Mouse (Mus musculus) fat pad, adult 2 months (tissue): ENCODE results near the gene Rasgrp3.
"Not testable (repeated sequence)": the region's sequence is repeated elsewhere in the genome, so short reads cannot be mapped to it uniquely, and the experiment has no call there.

Source experiments
- DNase-seq: peaks from one replicate; pipeline ENCODE4 v3.0.0-alpha.2; 2011; ENCODE audit warnings: low read depth, low spot score; ENCODE audit errors: extremely low read depth

Gene Rasgrp3

GRCm38 (mm10) chr17:75435599-75435998 is at the start of gene Rasgrp3:
Rasgrp3 (plus strand) TSS chr17:75435896.
- no peak for DNase-seq

DNA sequence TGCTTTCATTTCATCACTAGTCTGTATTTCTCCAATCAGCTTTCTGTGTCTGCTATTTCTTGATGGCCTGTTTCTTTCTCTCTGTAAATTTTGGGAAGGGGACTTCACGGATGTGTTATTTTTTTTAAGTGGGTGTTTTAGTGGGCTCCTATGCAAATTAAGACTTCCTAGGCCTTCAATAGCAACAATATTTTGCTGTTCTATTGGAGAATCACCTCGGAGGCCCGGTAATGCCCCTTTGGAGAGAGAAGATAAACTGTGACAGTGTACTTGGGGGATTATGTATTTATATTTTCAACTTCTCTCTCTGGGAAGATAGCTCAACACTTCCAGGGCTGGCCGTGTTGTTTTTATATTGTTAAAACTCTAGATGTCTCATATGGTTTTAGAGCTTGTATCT is 47.3 kb upstream of the Rasgrp3 start:
- no peak for DNase-seq

- DNase-seq, result no peak
Measured at GRCm38 (mm10) chr17:75390142-75390541, 45.6 kb upstream of the Rasgrp3 start.

GRCm38 (mm10) chr17:75391429-75392192 is 44.1 kb upstream of the Rasgrp3 start:
- no peak for DNase-seq

GRCm38 (mm10) chr17:75406405-75406804 is 29.3 kb upstream of the Rasgrp3 start:
- no peak for DNase-seq

DNA sequence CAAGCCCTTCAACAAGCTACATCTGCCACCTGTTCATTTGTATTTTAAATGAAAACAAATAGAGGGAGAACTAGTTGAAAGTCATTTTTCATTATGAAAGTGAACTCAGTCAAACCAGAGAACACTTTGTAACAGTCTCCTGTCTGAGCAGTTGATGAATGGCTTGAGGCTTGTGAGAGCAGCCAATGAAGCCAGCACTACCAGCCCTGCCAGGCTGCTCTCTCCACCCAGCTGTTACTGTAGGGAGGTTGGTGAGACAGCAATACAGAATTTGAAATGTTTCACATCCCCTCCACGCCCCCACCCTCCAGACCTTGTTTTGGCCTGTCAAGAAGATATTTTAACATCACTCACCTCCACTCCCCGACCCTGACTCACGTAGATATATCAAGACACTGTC is 18.8 kb upstream of the Rasgrp3 start:
- DNase-seq, result no peak

DNA sequence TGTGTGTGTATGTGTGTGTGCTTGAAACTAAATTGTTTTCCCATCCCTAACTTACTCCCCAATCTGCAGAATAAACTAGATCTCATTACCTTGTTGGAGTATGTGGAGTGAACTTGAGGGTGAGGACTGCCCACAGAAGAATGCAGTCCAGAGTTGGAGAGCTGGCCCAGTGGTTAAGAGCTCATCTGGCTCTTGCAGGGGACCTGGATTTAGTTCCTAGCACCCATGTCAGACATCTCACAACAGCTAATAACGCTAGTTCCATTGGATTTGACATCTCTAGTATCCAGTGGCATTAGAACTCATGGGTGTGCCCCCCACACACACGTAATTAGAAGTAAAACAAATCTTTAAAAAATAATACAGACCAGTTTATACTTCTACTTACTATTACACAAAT is 1.5 kb upstream of the Rasgrp3 start:
- DNase-seq, result no peak

- no peak for DNase-seq
Measured at GRCm38 (mm10) chr17:75434871-75435270, 825 bp upstream of the Rasgrp3 start.

DNA sequence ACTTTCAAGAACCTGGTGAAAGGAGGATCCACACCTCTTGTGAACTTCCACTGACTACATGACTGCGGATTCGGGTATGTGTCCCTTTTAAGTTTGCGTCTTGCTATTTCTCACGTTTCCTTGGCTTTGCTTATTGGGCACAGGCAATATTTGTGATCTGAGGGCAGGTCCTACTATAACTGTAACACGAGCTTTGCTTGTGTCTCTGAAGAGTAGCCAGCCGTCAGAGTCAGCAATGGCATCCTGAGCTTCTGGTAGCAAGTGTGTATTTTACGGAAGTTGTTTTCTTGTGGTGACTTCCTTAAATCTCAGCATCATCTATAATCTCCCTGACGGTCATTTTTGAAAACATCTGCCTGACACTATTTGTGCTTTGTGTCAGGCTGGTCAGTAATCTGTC is 399 bp downstream of the Rasgrp3 start:
- no peak for DNase-seq

- DNase-seq, result no peak
Measured at GRCm38 (mm10) chr17:75436819-75437218, 1.1 kb downstream of the Rasgrp3 start.

DNA sequence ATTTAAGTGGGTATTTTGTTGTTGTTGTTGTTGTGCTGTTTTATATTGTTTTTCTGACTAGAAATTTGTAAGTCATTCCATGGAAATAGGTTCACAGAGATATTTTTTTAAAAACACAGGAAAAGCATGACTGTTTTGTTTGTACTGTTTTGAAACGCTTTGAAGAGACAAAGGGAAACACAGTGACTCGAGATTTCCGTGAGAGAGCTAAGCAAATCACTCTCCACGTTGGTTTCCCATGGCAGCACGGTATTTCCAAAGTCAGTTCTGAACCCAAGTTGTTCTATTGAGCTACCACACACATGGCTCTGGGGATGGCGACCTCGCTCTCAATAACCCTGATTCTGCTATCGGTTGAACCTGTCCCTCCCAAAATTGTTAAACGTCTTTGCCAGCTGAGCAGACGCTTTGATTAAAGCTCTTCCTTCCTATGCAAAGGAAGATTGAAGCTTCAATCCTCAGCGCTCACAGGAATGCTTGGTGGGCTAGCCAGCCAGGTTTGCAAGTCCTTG is 1.6 kb downstream of the Rasgrp3 start:
- no peak for DNase-seq

DNA sequence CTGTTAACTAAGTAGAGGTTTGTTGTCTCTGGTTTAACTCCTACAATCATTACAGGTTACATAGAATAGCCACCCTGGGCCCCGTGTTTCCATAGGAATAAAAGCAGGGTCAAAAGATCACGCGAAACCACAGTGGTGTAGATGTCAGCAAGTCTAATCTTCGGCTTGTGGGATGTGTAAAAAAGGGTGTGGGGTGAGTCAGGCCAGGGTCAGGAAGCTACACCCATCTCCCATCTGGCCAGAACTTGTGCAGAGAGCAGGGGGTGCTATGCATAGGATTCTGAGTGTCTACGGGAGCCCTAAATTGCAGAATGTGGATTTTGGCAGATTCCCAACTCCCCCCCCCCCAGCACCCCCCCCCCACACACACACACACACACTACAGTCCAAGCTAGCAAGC is 2.5 kb downstream of the Rasgrp3 start:
- DNase-seq, result no peak

GRCm38 (mm10) chr17:75439062-75439461 is 3.4 kb downstream of the Rasgrp3 start:
- DNase-seq, result no peak

GRCm38 (mm10) chr17:75440619-75441018 is 4.9 kb downstream of the Rasgrp3 start:
- no peak for DNase-seq

GRCm38 (mm10) chr17:75441260-75441830 is 5.6 kb downstream of the Rasgrp3 start:
- DNase-seq, result no peak

- DNase-seq, result no peak
Measured at GRCm38 (mm10) chr17:75442352-75442751, 6.7 kb downstream of the Rasgrp3 start.

- no peak for DNase-seq
Measured at GRCm38 (mm10) chr17:75443064-75443621, 7.4 kb downstream of the Rasgrp3 start.

GRCm38 (mm10) chr17:75448257-75448656 is 12.6 kb downstream of the Rasgrp3 start:
- DNase-seq, result no peak

DNA sequence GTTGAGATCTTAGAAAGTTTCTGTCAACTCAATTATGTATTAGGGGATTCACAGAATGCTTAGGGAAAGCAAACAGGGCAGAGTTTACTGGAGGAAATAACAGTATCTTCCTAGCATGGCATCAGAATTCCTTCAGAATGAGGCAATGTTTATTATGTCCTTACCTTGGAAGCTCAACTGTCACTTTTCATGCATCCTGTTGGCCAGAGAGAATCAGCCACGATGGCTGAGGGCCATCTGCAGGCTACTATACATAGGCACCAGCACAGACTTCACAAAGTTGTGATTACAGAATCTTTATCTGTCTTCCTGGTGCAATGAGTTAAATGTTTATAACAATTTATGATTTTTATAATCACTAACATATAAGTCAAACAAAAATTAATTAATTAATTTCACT is 13.3 kb downstream of the Rasgrp3 start:
- DNase-seq, result no peak

DNA sequence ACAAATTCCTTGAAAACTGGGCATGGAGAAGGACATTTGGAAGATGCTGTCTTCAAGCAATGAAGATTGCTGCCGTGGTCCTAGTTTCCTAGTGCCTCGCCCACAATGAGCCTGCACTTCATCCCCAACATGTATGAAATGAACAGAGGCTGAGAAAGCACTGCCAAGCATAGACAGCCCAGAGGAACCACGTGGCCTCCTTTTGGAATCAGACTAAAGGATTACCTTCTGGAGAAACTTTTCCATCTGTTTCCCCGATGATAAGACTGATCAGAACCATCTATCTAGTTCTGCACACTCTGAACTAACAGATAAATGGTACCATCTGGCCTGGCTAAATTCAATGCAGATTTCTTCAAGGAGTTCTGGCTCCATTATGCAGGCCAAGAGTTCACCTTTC is 16.6 kb downstream of the Rasgrp3 start:
- no peak for DNase-seq

GRCm38 (mm10) chr17:75453639-75454038 is 17.9 kb downstream of the Rasgrp3 start:
- no peak for DNase-seq

- not testable (repeated sequence) for DNase-seq
Measured at GRCm38 (mm10) chr17:75456096-75456495, 20.4 kb downstream of the Rasgrp3 start.
